Mouse (Mus musculus): Measurements from ENCODE around the gene Olfr6. TPM values are rescaled to one million over a fixed set of nuclear protein-coding genes. Genes with fewer than 3 reads are reported as not detected.
"Not testable (repeated sequence)": the region's sequence is repeated elsewhere in the genome, so short reads cannot be mapped to it uniquely, and the experiment has no call there.

Olfr6 gene
- not detected in 2 replicates for polyA plus RNA-seq (2014; fragmentation: Nextera tagmentation; extraction: Ambion mirVana)

DNA sequence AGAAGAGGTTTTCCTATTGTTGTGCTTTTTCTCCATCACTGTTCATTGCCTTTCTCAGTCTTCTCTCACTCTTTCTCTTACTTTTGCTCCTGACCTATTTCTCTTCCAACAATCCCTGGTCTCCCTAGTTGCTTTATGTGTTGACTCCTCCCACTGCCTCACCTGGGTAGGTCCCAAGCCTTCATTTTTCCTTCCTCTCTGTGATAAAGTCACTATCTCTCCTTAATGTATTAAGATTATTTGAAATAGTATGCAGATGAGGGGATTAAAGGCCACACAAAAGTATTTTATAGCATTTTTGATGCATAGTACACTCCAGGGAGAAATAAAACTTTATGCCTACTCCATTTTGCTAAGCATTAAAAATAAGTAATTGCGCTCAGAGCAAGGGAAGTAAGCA, at the start of gene Olfr6:
Olfr6 (minus strand) TSS at position 101 of the 400 bp plus-strand sequence.
- ATAC-seq (ENCODE audit: low FRiP score) (no peak), DNase-seq (ENCODE audit: low spot score) (no peak)
- no peaks in the 10 kb centered on the region for H3K36me3 ChIP-seq (replicated peaks; ENCODE audit: control insufficient read depth, insufficient read depth)
- no peaks in the 10 kb centered on the region for H3K4me1 ChIP-seq (replicated peaks; ENCODE audit: control insufficient read depth, insufficient read depth, low read length)
- 90% methylated on average over 1 of the region's 1 CpGs for WGBS
- no peaks in the 10 kb centered on the region for H3K27me3 ChIP-seq (ENCODE audit: control insufficient read depth, insufficient read depth, low read length)
- no peaks in the 10 kb centered on the region for H3K9me3 ChIP-seq (ENCODE audit: control insufficient read depth, low read length)
- H3K27ac ChIP-seq = no peak within 1 kb of the TSS
- H3K4me2 ChIP-seq (replicated peaks) = no peak within 1 kb of the TSS
- H3K4me3 ChIP-seq (replicated peaks; ENCODE audit: low read length) = no peak within 1 kb of the TSS
- no peak within 1 kb of the TSS for H3K9ac ChIP-seq

- H3K9ac ChIP-seq = no peak within 1 kb of the TSS
- DNase-seq (ENCODE audit: low spot score) = no peak
- ATAC-seq (ENCODE audit: low FRiP score) = no peak
- H3K4me3 ChIP-seq (replicated peaks; ENCODE audit: low read length) = no peak within 1 kb of the TSS
- H3K9me3 ChIP-seq (ENCODE audit: control insufficient read depth, low read length) = no peaks in the 10 kb centered on the region
- no peak within 1 kb of the TSS for H3K27ac ChIP-seq
- 60% methylated on average over 1 of the region's 1 CpGs for WGBS
- H3K4me2 ChIP-seq (replicated peaks) = no peak within 1 kb of the TSS
- H3K36me3 ChIP-seq (replicated peaks; ENCODE audit: control insufficient read depth, insufficient read depth) = no peaks in the 10 kb centered on the region
- no peaks in the 10 kb centered on the region for H3K4me1 ChIP-seq (replicated peaks; ENCODE audit: control insufficient read depth, insufficient read depth, low read length)
- no peaks in the 10 kb centered on the region for H3K27me3 ChIP-seq (ENCODE audit: control insufficient read depth, insufficient read depth, low read length)
Measured at GRCm38 (mm10) chr7:107005972-107006371, 42.2 kb upstream of the Olfr6 start, which contains the start of gene Olfr2. Gene Olfr2, minus strand, starts transcription at chr7:107006072.

GRCm38 (mm10) chr7:107004169-107004568, 40.4 kb upstream of the Olfr6 start:
- Histone ChIP-seq H3K9me3 (ENCODE audit: control insufficient read depth, low read length) (no peaks in the 10 kb centered on the region), H3K4me2 (replicated peaks) (no peak overlapping the region), H3K4me1 (replicated peaks; ENCODE audit: control insufficient read depth, insufficient read depth, low read length) (no peaks in the 10 kb centered on the region), H3K36me3 (replicated peaks; ENCODE audit: control insufficient read depth, insufficient read depth) (no peaks in the 10 kb centered on the region), H3K27me3 (ENCODE audit: control insufficient read depth, insufficient read depth, low read length) (no peaks in the 10 kb centered on the region), H3K9ac (no peak overlapping the region), H3K4me3 (replicated peaks; ENCODE audit: low read length) (no peak overlapping the region), H3K27ac (no peak overlapping the region)
- DNase-seq (ENCODE audit: low spot score) (no peak), ATAC-seq (ENCODE audit: low FRiP score) (no peak)
- 75% methylated on average over 3 of the region's 3 CpGs for WGBS

DNA sequence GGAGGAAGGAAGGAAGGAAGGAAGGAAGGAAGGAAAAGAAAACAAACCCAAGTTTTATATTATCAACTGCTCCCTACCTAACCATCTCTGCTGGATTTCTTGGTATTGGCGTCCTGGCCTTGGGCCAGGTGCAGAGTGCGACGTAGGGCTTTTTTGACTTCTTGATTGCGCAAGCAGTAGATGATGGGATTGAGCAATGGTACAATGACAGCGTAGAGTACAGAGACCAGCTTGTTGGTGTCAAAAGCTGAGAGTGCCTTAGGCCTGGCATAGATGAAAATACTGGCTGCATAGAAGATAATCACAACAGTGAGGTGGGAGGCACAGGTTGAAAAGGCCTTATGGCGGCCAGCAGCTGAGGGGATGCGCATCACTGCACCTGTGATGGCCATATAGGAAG, 37.1 kb upstream of the Olfr6 start:
- Histone ChIP-seq H3K9ac (no peak overlapping the region), H3K4me3 (replicated peaks; ENCODE audit: low read length) (no peak overlapping the region), H3K27me3 (ENCODE audit: control insufficient read depth, insufficient read depth, low read length) (no peaks in the 10 kb centered on the region), H3K36me3 (replicated peaks; ENCODE audit: control insufficient read depth, insufficient read depth) (no peaks in the 10 kb centered on the region), H3K4me1 (replicated peaks; ENCODE audit: control insufficient read depth, insufficient read depth, low read length) (no peaks in the 10 kb centered on the region), H3K4me2 (replicated peaks) (no peak overlapping the region), H3K27ac (no peak overlapping the region), H3K9me3 (ENCODE audit: control insufficient read depth, low read length) (no peaks in the 10 kb centered on the region)
- 89% methylated on average over 7 of the region's 7 CpGs for WGBS
- ATAC-seq (ENCODE audit: low FRiP score) = no peak
- no peak for DNase-seq (ENCODE audit: low spot score)

DNA sequence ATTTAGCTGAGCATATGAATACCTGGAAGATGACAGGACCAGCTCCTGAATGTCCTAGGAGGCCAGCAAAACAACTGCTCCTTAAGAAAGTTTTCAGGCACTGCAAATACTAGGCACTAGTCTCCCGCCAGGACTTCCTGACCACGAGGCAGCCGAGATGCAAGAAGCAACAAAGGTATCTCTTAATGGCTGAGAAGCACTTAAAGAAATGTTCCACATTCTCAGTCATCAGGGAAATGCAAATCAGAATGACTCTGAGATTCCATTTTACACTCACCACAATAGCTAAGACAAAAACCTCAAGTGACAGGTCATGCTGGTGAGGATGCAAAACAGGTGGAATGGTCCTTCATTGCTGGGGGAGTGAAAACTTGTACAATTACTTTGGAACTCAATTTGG, 21.5 kb upstream of the Olfr6 start:
- Histone ChIP-seq H3K4me3 (replicated peaks; ENCODE audit: low read length) (no peak overlapping the region), H3K36me3 (replicated peaks; ENCODE audit: control insufficient read depth, insufficient read depth) (no peaks in the 10 kb centered on the region), H3K9me3 (ENCODE audit: control insufficient read depth, low read length) (no peaks in the 10 kb centered on the region), H3K4me1 (replicated peaks; ENCODE audit: control insufficient read depth, insufficient read depth, low read length) (no peaks in the 10 kb centered on the region), H3K27ac (no peak overlapping the region), H3K4me2 (replicated peaks) (no peak overlapping the region), H3K27me3 (ENCODE audit: control insufficient read depth, insufficient read depth, low read length) (no peaks in the 10 kb centered on the region), H3K9ac (no peak overlapping the region)
- ATAC-seq (ENCODE audit: low FRiP score) = no peak
- DNase-seq (ENCODE audit: low spot score) = no peak
- WGBS = 89% methylated on average over 3 of the region's 3 CpGs

- Histone ChIP-seq H3K27me3 (ENCODE audit: control insufficient read depth, insufficient read depth, low read length) (no peaks in the 10 kb centered on the region), H3K27ac (no peak within 1 kb of the TSS), H3K36me3 (replicated peaks; ENCODE audit: control insufficient read depth, insufficient read depth) (no peaks in the 10 kb centered on the region), H3K9ac (no peak within 1 kb of the TSS), H3K9me3 (ENCODE audit: control insufficient read depth, low read length) (no peaks in the 10 kb centered on the region), H3K4me2 (replicated peaks) (no peak within 1 kb of the TSS), H3K4me3 (replicated peaks; ENCODE audit: low read length) (no peak within 1 kb of the TSS), H3K4me1 (replicated peaks; ENCODE audit: control insufficient read depth, insufficient read depth, low read length) (no peaks in the 10 kb centered on the region)
- no peak for ATAC-seq (ENCODE audit: low FRiP score)
- 71% methylated on average over 1 of the region's 1 CpGs for WGBS
- no peak for DNase-seq (ENCODE audit: low spot score)
Measured at GRCm38 (mm10) chr7:106975353-106975752, 11.6 kb upstream of the Olfr6 start, which contains the start of gene Olfr711. Gene Olfr711, minus strand, starts transcription at chr7:106975453.

DNA sequence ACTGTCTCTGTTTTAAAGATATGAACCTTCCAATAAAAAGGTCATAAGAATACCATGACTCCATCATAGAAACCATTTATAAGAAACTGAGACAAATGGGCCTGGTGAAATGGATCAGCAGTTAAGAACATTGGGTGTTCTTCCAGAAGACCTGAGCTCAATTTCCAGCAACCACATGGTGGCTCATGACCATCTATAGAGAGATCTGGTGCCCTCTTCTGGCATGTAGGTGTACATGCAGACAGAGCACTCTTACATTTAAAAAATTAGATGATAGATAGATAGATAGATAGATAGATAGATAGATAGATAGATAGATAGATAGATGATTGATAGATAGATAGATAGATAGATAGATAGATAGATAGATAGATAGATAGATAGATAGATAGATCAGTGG, 3.8 kb upstream of the Olfr6 start:
- H3K4me2 ChIP-seq (replicated peaks); H3K9ac ChIP-seq; H3K36me3 ChIP-seq (replicated peaks; ENCODE audit: control insufficient read depth, insufficient read depth); H3K27ac ChIP-seq; DNase-seq (ENCODE audit: low spot score); H3K27me3 ChIP-seq (ENCODE audit: control insufficient read depth, insufficient read depth, low read length); ATAC-seq (ENCODE audit: low FRiP score); H3K4me1 ChIP-seq (replicated peaks; ENCODE audit: control insufficient read depth, insufficient read depth, low read length); H3K4me3 ChIP-seq (replicated peaks; ENCODE audit: low read length); H3K9me3 ChIP-seq (ENCODE audit: control insufficient read depth, low read length): not testable (repeated sequence)

DNA sequence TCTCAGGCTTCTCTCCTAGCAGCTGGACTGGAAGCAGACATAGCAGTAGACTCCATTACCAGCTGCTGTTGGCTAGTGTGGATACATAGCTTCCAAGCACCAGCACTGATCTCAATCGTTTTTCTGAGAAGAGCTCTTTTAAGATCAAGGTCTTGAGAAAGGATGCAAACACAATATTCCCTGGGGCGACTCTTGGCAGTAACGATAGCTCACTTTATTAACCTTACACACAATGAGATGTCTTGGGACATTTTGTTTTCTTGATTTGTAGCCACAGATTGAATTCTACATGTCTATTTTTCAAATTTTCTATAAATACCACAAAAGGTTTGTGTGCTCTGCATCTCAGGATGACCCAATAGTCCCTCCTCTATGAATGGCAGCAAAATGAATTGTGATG, 15.5 kb downstream of the Olfr6 start, which contains the start of gene Olfr710:
Olfr710 (minus strand) TSS at position 101 of the 400 bp plus-strand sequence.
- no peaks in the 10 kb centered on the region for H3K36me3 ChIP-seq (replicated peaks; ENCODE audit: control insufficient read depth, insufficient read depth)
- H3K27ac ChIP-seq = no peak within 1 kb of the TSS
- ATAC-seq (ENCODE audit: low FRiP score) (no peak), DNase-seq (ENCODE audit: low spot score) (no peak)
- 82% methylated on average over 3 of the region's 3 CpGs for WGBS
- no peak within 1 kb of the TSS for H3K4me3 ChIP-seq (replicated peaks; ENCODE audit: low read length)
- no peak within 1 kb of the TSS for H3K4me2 ChIP-seq (replicated peaks)
- no peaks in the 10 kb centered on the region for H3K27me3 ChIP-seq (ENCODE audit: control insufficient read depth, insufficient read depth, low read length)
- H3K9me3 ChIP-seq (ENCODE audit: control insufficient read depth, low read length) = no peaks in the 10 kb centered on the region
- H3K9ac ChIP-seq = no peak within 1 kb of the TSS
- no peaks in the 10 kb centered on the region for H3K4me1 ChIP-seq (replicated peaks; ENCODE audit: control insufficient read depth, insufficient read depth, low read length)

DNA sequence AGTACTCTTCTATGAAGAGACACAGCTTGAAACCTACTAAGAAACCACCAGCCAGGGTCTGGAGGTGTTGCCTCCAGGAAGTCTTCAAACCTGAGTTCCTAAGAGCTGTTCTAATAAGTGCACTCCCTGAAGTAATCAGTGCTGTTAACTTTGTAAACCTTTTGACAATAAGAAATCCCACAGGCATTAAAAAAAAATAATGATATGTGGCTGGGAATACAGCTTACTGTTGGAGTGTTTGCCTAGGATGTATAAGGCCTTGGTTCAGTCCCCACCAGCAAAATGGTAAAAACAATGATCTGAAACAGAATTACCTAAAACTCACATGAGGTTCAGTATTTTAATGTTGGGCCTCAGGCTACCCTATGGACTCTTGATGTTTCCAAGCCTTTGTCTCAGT, 31.6 kb downstream of the Olfr6 start, which contains the start of gene Olfr709-ps1:
Olfr709-ps1 (minus strand) TSS at position 101 of the 400 bp plus-strand sequence.
- no peaks in the 10 kb centered on the region for H3K9me3 ChIP-seq (ENCODE audit: control insufficient read depth, low read length)
- no peaks in the 10 kb centered on the region for H3K36me3 ChIP-seq (replicated peaks; ENCODE audit: control insufficient read depth, insufficient read depth)
- no peaks in the 10 kb centered on the region for H3K27me3 ChIP-seq (ENCODE audit: control insufficient read depth, insufficient read depth, low read length)
- ATAC-seq (ENCODE audit: low FRiP score) (no peak), DNase-seq (ENCODE audit: low spot score) (no peak)
- no peak within 1 kb of the TSS for H3K4me3 ChIP-seq (replicated peaks; ENCODE audit: low read length)
- no peak within 1 kb of the TSS for H3K27ac ChIP-seq
- H3K9ac ChIP-seq = no peak within 1 kb of the TSS
- H3K4me1 ChIP-seq (replicated peaks; ENCODE audit: control insufficient read depth, insufficient read depth, low read length) = no peaks in the 10 kb centered on the region
- H3K4me2 ChIP-seq (replicated peaks) = no peak within 1 kb of the TSS

GRCm38 (mm10) chr7:106920961-106921360, 42.8 kb downstream of the Olfr6 start:
- not testable (repeated sequence) for H3K4me3 ChIP-seq (replicated peaks; ENCODE audit: low read length); H3K27ac ChIP-seq; H3K4me1 ChIP-seq (replicated peaks; ENCODE audit: control insufficient read depth, insufficient read depth, low read length); ATAC-seq (ENCODE audit: low FRiP score); H3K4me2 ChIP-seq (replicated peaks); H3K27me3 ChIP-seq (ENCODE audit: control insufficient read depth, insufficient read depth, low read length); H3K9ac ChIP-seq; DNase-seq (ENCODE audit: low spot score); H3K36me3 ChIP-seq (replicated peaks; ENCODE audit: control insufficient read depth, insufficient read depth); H3K9me3 ChIP-seq (ENCODE audit: control insufficient read depth, low read length)
- WGBS = 77% methylated on average over 5 of the region's 7 CpGs
